Mouse (Mus musculus): ENCODE measurements at regions not wholly inside any gene's neighbourhood (a gene's known extent, or its start where the extent isn't known, plus 50 kb on each side); places are given as distances from the start of the nearest gene placed in this dataset.

- DNase-seq, result no peak
These were observed 315.4 kb upstream of the Dnajc24 start for GRCm38 (mm10) chr2:106318695-106319266.

GRCm38 (mm10) chr2:106346781-106347180, 343.4 kb upstream of the Dnajc24 start:
- DNase-seq, result no peak

- no peak for DNase-seq
These were observed 343.9 kb upstream of the Dnajc24 start for GRCm38 (mm10) chr2:106347249-106347648.

- DNase-seq, result no peak
These were observed 337.5 kb upstream of the Mpped2 start for GRCm38 (mm10) chr2:106355565-106355964.

- DNase-seq, result peak; percentile 64
These were observed 337.0 kb upstream of the Mpped2 start for GRCm38 (mm10) chr2:106355984-106356547.

GRCm38 (mm10) chr2:106368641-106369040, 324.4 kb upstream of the Mpped2 start:
- DNase-seq, result no peak

- peak; percentile 51 for DNase-seq
These were observed 309.4 kb upstream of the Mpped2 start for GRCm38 (mm10) chr2:106383415-106384285.

GRCm38 (mm10) chr2:106384286-106384595, 308.8 kb upstream of the Mpped2 start:
- peak; percentile 36 for DNase-seq

- DNase-seq, result peak; percentile 47
These were observed 308.2 kb upstream of the Mpped2 start for GRCm38 (mm10) chr2:106384842-106385241.

GRCm38 (mm10) chr2:106412158-106412557, 280.9 kb upstream of the Mpped2 start:
- no peak for DNase-seq

GRCm38 (mm10) chr2:106415474-106416019, 277.5 kb upstream of the Mpped2 start:
- no peak for DNase-seq

GRCm38 (mm10) chr2:106418181-106418580, 274.9 kb upstream of the Mpped2 start:
- no peak for DNase-seq

- DNase-seq, result no peak
These were observed 268.1 kb upstream of the Mpped2 start for GRCm38 (mm10) chr2:106424974-106425373.

GRCm38 (mm10) chr2:106425451-106425881, 267.6 kb upstream of the Mpped2 start:
- DNase-seq, result no peak

- DNase-seq, result no peak
These were observed 267.1 kb upstream of the Mpped2 start for GRCm38 (mm10) chr2:106426010-106426409.

GRCm38 (mm10) chr2:106427237-106427636, 265.8 kb upstream of the Mpped2 start:
- no peak for DNase-seq

- no peak for DNase-seq
These were observed 264.2 kb upstream of the Mpped2 start for GRCm38 (mm10) chr2:106428909-106429308.

GRCm38 (mm10) chr2:106431141-106431540, 261.9 kb upstream of the Mpped2 start:
- peak; percentile 74 for DNase-seq

- DNase-seq, result no peak
These were observed 261.4 kb upstream of the Mpped2 start for GRCm38 (mm10) chr2:106431637-106432199.

GRCm38 (mm10) chr2:106436136-106436535, 256.9 kb upstream of the Mpped2 start:
- DNase-seq, result no peak

- no peak for DNase-seq
These were observed 238.6 kb upstream of the Mpped2 start for GRCm38 (mm10) chr2:106454310-106454974.

- DNase-seq, result no peak
These were observed 238.0 kb upstream of the Mpped2 start for GRCm38 (mm10) chr2:106455039-106455438.

GRCm38 (mm10) chr2:106455972-106456371, 237.1 kb upstream of the Mpped2 start:
- no peak for DNase-seq
